Mouse (Mus musculus) neutrophil, adult 5-6 weeks (primary cell): ENCODE measurements around the gene Susd6. TPM values are rescaled to one million over a fixed set of nuclear protein-coding genes. Genes with fewer than 3 reads are reported as not detected.

ENCODE experiments used
- ATAC-seq: fragments of 151-379, 151-347 bp; 2 replicates; pipeline ENCODE4 v1.8.0; 2017; ENCODE audit warnings: mild to moderate bottlenecking, moderate TSS enrichment; ENCODE audit not compliant: insufficient number of reproducible peaks, poor library complexity, low FRiP score, severe bottlenecking; ENCODE audit errors: extremely low read depth
- total RNA-seq: library from RNA; stranded (forward); fragments of 200-1000 nt; gene quantifications from 2 replicates; pipeline ENCODE4 v1.2.3, GENCODE M21; 2017

Susd6 gene
- total RNA-seq, 1 experiment from 2014 or later: 111 TPM

GRCm38 (mm10) chr12:80830211-80830610, 39.9 kb downstream of the Susd6 start:
- no peak for ATAC-seq

GRCm38 (mm10) chr12:80830820-80831219, 40.5 kb downstream of the Susd6 start:
- no peak for ATAC-seq

- ATAC-seq: 0 out of 2 replicates have a peak, but pooled peaks have one; percentile 13
Measured at GRCm38 (mm10) chr12:80832313-80832712, 42.0 kb downstream of the Susd6 start.

GRCm38 (mm10) chr12:80833541-80833940, 43.2 kb downstream of the Susd6 start:
- ATAC-seq: peak; percentile 70

- no peak for ATAC-seq
Measured at GRCm38 (mm10) chr12:80834156-80834900, 44.0 kb downstream of the Susd6 start.

- peak; percentile 39; the same call in 1 of the 2 replicates for ATAC-seq
Measured at GRCm38 (mm10) chr12:80834901-80835570, 44.7 kb downstream of the Susd6 start.

GRCm38 (mm10) chr12:80837614-80838013, 47.3 kb downstream of the Susd6 start:
- ATAC-seq: no peak

GRCm38 (mm10) chr12:80838271-80838670, 48.0 kb downstream of the Susd6 start:
- no peak for ATAC-seq

GRCm38 (mm10) chr12:80838787-80839186, 48.5 kb downstream of the Susd6 start:
- no peak for ATAC-seq

- no peak for ATAC-seq
Measured at GRCm38 (mm10) chr12:80839631-80840030, 49.3 kb downstream of the Susd6 start.

- no peak for ATAC-seq
Measured at GRCm38 (mm10) chr12:80841618-80842017, 51.3 kb downstream of the Susd6 start.

- ATAC-seq: no peak
Measured at GRCm38 (mm10) chr12:80842609-80843008, 52.3 kb downstream of the Susd6 start.

GRCm38 (mm10) chr12:80843236-80843635, 52.9 kb downstream of the Susd6 start:
- ATAC-seq: no peak

- no peak for ATAC-seq
Measured at GRCm38 (mm10) chr12:80843651-80844444, 53.5 kb downstream of the Susd6 start.

- ATAC-seq: no peak
Measured at GRCm38 (mm10) chr12:80845901-80846300, 55.6 kb downstream of the Susd6 start.

GRCm38 (mm10) chr12:80846861-80847268, 56.6 kb downstream of the Susd6 start:
- ATAC-seq: peak; percentile 90

GRCm38 (mm10) chr12:80852001-80852400, 61.7 kb downstream of the Susd6 start:
- no peak for ATAC-seq

GRCm38 (mm10) chr12:80853737-80854136, 63.4 kb downstream of the Susd6 start:
- ATAC-seq: no peak

GRCm38 (mm10) chr12:80854671-80855070, 64.4 kb downstream of the Susd6 start:
- no peak for ATAC-seq

GRCm38 (mm10) chr12:80855100-80855499, 64.8 kb downstream of the Susd6 start:
- ATAC-seq: no peak
